Mouse (Mus musculus) cerebellum, adult 2 months (tissue): ENCODE data around the gene Itga1.

Experiments used
- CTCF ChIP-seq: fragments of 200-500 bp; IDR thresholded peaks from 2 replicates; pipeline ENCODE4 v1.5.1; 2011; ENCODE audit warnings: low read depth, mild to moderate bottlenecking, control low read depth, low read length, moderate library complexity, borderline replicate concordance; ENCODE audit not compliant: insufficient read depth
- POLR2A ChIP-seq: fragments of 200-500 bp; IDR thresholded peaks from 2 replicates; pipeline ENCODE4 v1.6.1; 2011; ENCODE audit warnings: low read length, control low read depth, borderline replicate concordance; ENCODE audit not compliant: insufficient read depth

- TF ChIP-seq CTCF (no peak), POLR2A (no peak)
Observed at GRCm38 (mm10) chr13:114998100-114998499, 103.7 kb downstream of the Itga1 start.
